Mouse (Mus musculus) heart, adult 2 months (tissue): ENCODE results near the gene Scarf2. TPM values are rescaled to one million over a fixed set of nuclear protein-coding genes. Genes with fewer than 3 reads are reported as not detected.

Experiments used
- DNase-seq, 2 experiments: peaks; one replicate each; pipeline ENCODE4 v3.0.0; 2021
- H3K27ac ChIP-seq: fragments of 200-600 bp; 2 replicates; pipeline ENCODE4 v1.8.1; 2022
- H3K27me3 ChIP-seq: fragments of 200-500 bp; 2 replicates; pipeline ENCODE4 v1.6.1; 2012; ENCODE audit warnings: mild to moderate bottlenecking, low read length, inconsistent platforms, mixed read lengths; ENCODE audit not compliant: control insufficient read depth, insufficient read depth
- H3K36me3 ChIP-seq: fragments of 200-500 bp; 2 replicates; pipeline ENCODE4 v1.6.1; 2012; ENCODE audit warnings: low read length, inconsistent platforms; ENCODE audit not compliant: control insufficient read depth, insufficient read depth
- H3K4me1 ChIP-seq: fragments of 200-500 bp; 2 replicates; pipeline ENCODE4 v1.6.1; 2011; ENCODE audit warnings: low read length; ENCODE audit not compliant: control insufficient read depth, insufficient read depth
- H3K4me3 ChIP-seq: fragments of 200-600 bp; 2 replicates; pipeline ENCODE4 v1.8.1; 2022
- H3K79me2 ChIP-seq: fragments of 200-500 bp; replicated peaks from 2 replicates; pipeline ENCODE4 v1.6.1; 2012; ENCODE audit warnings: mild to moderate bottlenecking, inconsistent platforms, low read length, moderate library complexity, mixed read lengths; ENCODE audit not compliant: control insufficient read depth, insufficient read depth
- H3K9ac ChIP-seq: fragments of 200-500 bp; 2 replicates; pipeline ENCODE4 v1.6.1; 2012; ENCODE audit warnings: low read depth, mild to moderate bottlenecking, control low read depth, inconsistent platforms, low read length, mixed read lengths
- CTCF ChIP-seq: fragments of 200-600 bp; IDR thresholded peaks from 2 replicates; pipeline ENCODE4 v1.8.1; 2022; ENCODE audit warnings: antibody characterized with exemption, mild to moderate bottlenecking, moderate library complexity
- EP300 ChIP-seq: fragments of 200-500 bp; IDR thresholded peaks from 2 replicates; pipeline ENCODE4 v1.6.1; 2011; ENCODE audit warnings: low read depth, low read length, control low read depth; ENCODE audit not compliant: insufficient read depth
- POLR2A ChIP-seq: fragments of 200-500 bp; IDR thresholded peaks from 2 replicates; pipeline ENCODE4 v1.6.1; 2011; ENCODE audit warnings: mild to moderate bottlenecking, low read depth, low read length, control low read depth; ENCODE audit not compliant: insufficient read depth
- WGBS: fragments of 180-500 bp; shearing (Covaris S2); methylation state at CpG from one replicate; pipeline ENCODE4 v1.1.7; 2018; 5-methylcytosine and 5-hydroxymethylcytosine counted together
- intact Hi-C: fragments of 180-260 bp; cut with DNase I; formaldehyde crosslinking; loops from one replicate; pipeline ENCODE4 v1.15.1; 2025
- polyA plus RNA-seq: library from polyadenylated mRNA; depleted of rRNA; stranded (reverse); fragments of >200 nt; gene quantifications from 2 replicates; pipeline ENCODE4 v1.2.3, GENCODE M21; 2012
- total RNA-seq, 2 experiments: library from RNA; stranded (reverse); gene quantifications; 2 replicates each; pipeline ENCODE4 v1.2.3; 2021

Gene Scarf2
- total and polyA plus RNA-seq, 3 experiments: 4.1 to 13.4 (median 5.2) TPM

DNA sequence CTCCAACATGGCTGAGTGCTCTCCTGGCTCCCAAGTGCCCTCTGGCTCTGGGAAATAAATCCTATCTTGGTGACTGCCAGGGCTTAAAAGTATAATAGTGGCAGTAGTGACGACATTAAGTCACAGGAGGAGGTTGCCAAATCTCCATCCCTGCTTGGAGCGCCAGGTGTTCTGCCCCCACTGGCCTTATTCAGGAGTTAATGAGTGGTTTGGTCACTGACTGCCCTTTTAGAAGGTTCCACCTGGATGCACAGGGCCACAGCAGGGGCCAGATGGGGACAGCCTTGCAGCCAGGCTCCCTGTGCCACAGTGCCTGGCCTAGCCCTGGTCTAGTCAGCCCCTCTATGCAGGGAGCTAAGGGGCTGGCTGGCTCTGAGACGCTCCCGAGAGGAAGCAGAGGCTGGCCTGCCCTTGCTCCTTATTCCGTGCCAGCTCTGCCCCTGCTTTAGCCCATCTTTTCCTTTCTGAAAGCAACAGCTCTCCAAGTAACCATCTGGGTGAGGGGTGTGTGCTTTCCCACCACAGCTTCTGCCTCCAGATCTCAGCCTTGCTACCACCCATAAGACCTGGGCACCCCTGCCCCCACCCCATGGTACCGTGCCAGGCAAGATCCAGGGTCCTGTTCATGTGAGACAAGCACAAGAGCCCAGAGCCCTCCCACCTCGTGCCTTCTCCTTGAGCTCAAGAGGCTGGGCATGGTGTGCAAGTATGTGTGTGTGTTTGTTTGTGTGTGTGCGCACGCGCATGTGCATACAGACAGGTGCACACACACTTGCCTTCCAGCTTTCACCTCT lies 33.5 kb downstream of the Scarf2 start:
- Histone ChIP-seq H3K9ac (no peak overlapping the region), H3K36me3 (no peaks in the 10 kb centered on the region), H3K79me2 (no peaks in the 10 kb centered on the region), H3K27me3 (peaks cover 12% of the 10 kb centered on the region), H3K4me1 (no peaks in the 10 kb centered on the region), H3K27ac (no peak overlapping the region), H3K4me3 (no peak overlapping the region)
- 74% methylated on average over 10 of the region's 10 CpGs for WGBS
- DNase-seq: no peak
- no peak for TF ChIP-seq POLR2A
- intact Hi-C loops: no loop called here

DNA sequence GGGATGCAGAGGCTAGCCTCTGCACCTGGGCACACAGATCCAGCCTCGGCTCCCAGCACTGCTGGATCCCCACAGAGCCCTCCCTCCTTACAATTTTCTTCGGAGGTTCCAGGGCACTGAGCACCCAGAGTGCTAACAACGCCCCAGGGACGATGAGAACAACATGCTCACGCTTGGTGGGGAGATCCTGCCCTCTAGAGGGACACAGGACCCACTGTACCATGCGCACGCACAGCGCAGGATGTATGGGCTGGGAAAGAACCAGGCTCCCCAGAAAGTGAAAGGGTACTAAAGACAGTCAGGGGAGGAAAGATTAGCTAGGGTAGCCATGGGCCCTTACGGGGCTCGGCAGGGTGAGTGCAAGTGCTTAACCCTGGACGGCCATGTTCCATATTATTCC lies 34.7 kb downstream of the Scarf2 start:
- Histone ChIP-seq H3K9ac (no peak overlapping the region), H3K4me3 (no peak overlapping the region)
- intact Hi-C loops: no loop called here

DNA sequence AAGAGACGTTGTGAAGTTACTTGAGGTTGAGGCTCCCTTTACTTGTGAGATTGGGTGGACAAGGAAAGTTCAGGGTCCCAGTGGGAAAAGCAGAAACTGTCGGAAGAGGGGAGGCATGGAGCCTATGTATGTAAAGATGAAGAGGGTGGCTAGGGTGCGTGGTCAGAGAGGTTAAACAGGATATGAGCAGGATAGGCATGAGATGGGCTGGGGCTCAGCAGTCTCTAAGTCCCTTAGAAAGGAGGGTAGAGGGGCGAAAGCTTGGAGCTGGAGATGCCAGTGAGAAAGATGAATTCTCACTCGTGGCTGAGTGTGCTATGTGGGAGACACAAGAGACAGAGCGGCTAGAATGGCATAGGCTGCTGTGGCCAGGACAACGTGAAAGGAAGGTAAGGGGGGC lies 35.7 kb downstream of the Scarf2 start, which contains the start of gene B830017H08Rik:
TSS of gene B830017H08Rik (plus strand) at position 301 of the 400 bp plus-strand sequence.
- TF ChIP-seq CTCF (no peak), EP300 (no peak), POLR2A (no peak)
- DNase-seq: no peak
- intact Hi-C loops: no loop called here
- Histone ChIP-seq H3K4me3 (peak within 1 kb of the TSS; percentile 40), H3K27ac (no peak within 1 kb of the TSS), H3K4me1 (no peaks in the 10 kb centered on the region), H3K79me2 (no peaks in the 10 kb centered on the region), H3K36me3 (no peaks in the 10 kb centered on the region), H3K27me3 (peaks cover 12% of the 10 kb centered on the region), H3K9ac (no peak within 1 kb of the TSS)
- WGBS: 32% methylated on average over 7 of the region's 7 CpGs

More for the DNA sequence above, 34.7 kb downstream of the Scarf2 start:
- WGBS: 25% methylated on average over 11 of the region's 11 CpGs
- H3K27ac ChIP-seq: no peak overlapping the region
- TF ChIP-seq CTCF: no peak
- TF ChIP-seq EP300: no peak
- TF ChIP-seq POLR2A: no peak
- H3K79me2 ChIP-seq: no peaks in the 10 kb centered on the region
- peaks cover 12% of the 10 kb centered on the region for H3K27me3 ChIP-seq
- H3K36me3 ChIP-seq: no peaks in the 10 kb centered on the region
- DNase-seq: no peak
- H3K4me1 ChIP-seq: no peaks in the 10 kb centered on the region

DNA sequence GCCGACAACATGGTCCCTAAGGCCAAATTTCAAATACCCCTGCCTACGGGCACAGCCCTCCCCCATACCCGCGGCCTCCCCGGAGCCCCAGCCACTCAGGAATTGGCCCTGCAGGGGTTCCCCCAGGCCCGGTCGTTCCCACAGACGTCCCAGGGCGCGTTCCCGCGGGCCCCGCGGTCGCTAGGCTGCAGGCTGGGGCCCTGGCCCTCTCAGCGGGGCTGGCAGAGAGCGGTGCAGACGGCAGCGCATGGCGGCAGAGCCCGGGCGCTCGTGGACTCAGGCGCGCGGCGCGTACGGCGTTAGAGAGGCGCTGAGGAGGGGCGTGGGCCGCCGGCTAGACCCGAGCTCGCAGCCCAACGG lies 36.2 kb downstream of the Scarf2 start:
- intact Hi-C loops: no loop called here
- Histone ChIP-seq H3K36me3 (no peaks in the 10 kb centered on the region), H3K4me3 (peak overlapping the region; percentile 40), H3K27me3 (peaks cover 12% of the 10 kb centered on the region), H3K4me1 (no peaks in the 10 kb centered on the region), H3K79me2 (no peaks in the 10 kb centered on the region), H3K27ac (no peak overlapping the region), H3K9ac (no peak overlapping the region)
- TF ChIP-seq EP300: no peak
- TF ChIP-seq POLR2A: no peak
- no peak for TF ChIP-seq CTCF
- no peak for DNase-seq
- whole genome bisulfite sequencing: under 1% methylated on average over 37 of the region's 37 CpGs

DNA sequence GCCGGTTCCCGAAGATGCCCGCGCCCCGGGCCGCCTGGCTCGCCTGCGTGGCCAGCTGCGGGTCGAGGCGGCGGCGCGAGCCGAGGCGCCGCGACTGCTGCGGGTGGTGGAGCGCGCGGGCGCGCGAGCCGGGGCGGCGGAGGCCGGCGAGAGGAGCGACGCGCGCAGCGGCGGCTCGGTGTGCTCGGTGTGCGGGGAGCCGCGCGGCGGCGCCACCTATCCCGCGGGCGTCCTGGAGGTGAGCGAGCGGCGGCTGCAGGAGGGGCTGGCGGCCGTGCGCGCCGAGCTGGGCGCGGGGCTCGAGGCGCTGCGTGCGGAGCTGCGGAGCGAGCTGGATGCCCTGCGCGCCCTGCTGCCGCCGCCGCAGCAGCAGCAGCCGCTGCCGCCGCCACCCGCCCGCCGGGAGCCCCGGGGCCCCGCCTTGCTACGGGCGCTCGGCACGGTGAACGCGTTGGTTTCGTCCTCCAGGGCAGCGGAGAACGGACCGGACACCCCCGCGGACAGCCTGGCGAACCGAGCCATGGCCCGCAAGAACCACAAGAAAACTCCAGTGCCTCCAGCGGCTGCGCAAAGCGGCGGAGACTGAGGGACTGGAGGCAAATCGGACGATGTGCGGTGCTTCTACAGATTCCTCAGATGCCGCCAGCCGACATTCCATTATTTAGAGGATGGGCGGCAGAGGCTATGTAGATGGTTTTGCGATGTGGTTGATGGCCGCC lies 36.8 kb downstream of the Scarf2 start:
- Histone ChIP-seq H3K27me3 (peaks cover 12% of the 10 kb centered on the region), H3K4me3 (peak overlapping the region; percentile 40), H3K79me2 (no peaks in the 10 kb centered on the region), H3K27ac (no peak overlapping the region), H3K4me1 (no peaks in the 10 kb centered on the region), H3K9ac (no peak overlapping the region), H3K36me3 (no peaks in the 10 kb centered on the region)
- TF ChIP-seq CTCF (no peak), EP300 (no peak), POLR2A (no peak)
- 6% methylated on average over 103 of the region's 103 CpGs for WGBS
- no peak for DNase-seq
- intact Hi-C loops: no loop called here

DNA sequence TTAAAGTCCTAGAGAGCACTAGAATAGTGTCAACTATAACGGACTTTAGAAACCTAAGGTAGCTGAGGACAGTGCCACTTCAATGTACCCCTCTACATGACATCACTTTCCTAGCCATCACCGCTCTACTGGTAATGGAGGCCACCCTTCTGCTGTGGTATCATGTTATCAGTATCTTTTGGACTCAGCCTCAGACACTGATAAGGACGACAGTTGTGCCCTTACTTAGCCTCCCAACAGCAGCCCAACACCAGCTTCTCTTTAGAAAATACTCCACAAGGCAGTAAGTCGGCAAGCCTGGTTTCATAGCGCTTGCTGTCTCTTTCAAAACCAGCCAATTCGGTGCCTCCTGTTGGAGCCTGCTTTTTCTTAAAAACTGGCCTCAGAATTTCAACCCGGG lies 37.5 kb downstream of the Scarf2 start:
- H3K27me3 ChIP-seq: peaks cover 12% of the 10 kb centered on the region
- no peaks in the 10 kb centered on the region for H3K36me3 ChIP-seq
- 48% methylated on average over 7 of the region's 7 CpGs for WGBS
- no peak overlapping the region for H3K9ac ChIP-seq
- intact Hi-C loops: no loop called here
- H3K79me2 ChIP-seq: no peaks in the 10 kb centered on the region
- no peaks in the 10 kb centered on the region for H3K4me1 ChIP-seq
- H3K27ac ChIP-seq: no peak overlapping the region
- DNase-seq: no peak
- H3K4me3 ChIP-seq: no peak overlapping the region
- TF ChIP-seq EP300: no peak
- TF ChIP-seq POLR2A: no peak
- no peak for TF ChIP-seq CTCF
